Mouse (Mus musculus) cerebellum, adult 8-10 months (tissue): ENCODE measurements around the gene Cyp1a1.
"Not testable (repeated sequence)": the region's sequence is repeated elsewhere in the genome, so short reads cannot be mapped to it uniquely, and the experiment has no call there.

ENCODE experiments used
- DNase-seq: peaks from one replicate; pipeline ENCODE4 v3.0.0; 2022

Cyp1a1 gene

DNA sequence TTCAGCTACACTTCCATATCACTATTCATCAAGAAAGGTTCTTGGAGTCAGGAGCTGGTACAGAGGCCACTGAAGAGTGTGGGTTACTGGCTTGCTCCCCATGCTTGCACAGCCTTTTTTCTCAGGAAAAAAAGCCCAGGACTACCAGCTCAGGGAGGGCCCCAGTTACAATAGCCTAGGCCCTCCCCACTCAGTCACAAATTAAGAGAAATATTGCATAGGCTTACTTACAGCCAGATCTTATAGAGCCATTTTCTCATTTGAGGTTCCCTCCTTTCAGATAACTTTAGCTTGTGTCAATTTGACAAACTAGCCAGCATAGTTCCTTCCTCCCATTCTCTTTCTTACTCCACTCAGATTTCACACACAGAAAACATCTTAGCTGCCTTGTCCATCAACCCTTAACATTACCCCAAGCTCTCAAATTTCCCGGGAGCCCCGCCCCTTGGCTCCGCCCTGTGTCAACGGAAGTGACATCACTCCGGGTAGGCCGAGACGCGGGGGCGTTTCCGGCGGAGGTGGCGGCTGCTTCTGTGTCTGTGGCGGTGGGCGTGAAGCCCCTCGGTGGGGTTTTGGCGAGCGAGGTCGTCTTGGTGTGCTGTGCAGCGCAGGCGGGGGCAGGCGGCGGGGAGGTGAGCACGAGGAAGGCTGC is 20.5 kb downstream of the Cyp1a1 start, which contains the start of gene Edc3:
Gene Edc3, plus strand, starts transcription at position 473 of the 652 bp plus-strand sequence.
- peak; percentile 79 for DNase-seq

DNA sequence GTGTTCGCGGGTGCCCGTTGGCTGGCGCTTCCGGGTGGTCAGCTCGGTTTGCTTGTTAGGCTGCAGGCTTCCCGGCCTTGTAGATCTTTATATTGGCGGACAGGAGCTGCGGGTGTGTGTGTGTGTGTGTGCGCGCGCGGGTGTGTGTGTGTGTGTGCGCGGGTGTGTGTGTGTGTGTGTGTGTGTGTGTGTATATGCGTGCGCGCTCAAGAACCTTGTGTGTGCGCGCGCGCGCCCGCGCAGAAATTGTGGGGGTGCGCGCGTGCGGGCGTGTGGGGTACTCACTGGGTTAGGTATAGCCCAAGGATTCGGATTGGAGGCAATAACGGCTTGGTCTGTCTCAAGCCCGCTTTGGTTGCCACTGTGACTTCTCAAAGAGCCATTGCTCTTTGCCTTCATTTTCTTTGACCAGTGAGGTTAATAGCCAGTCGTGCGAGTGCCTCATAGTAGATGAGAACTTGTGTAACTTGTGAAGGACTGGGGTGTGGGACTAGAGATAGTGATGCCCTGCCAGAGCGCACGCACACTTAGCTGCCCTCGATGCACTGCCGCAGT is 21.1 kb downstream of the Cyp1a1 start:
- peak; percentile 57 for DNase-seq

DNA sequence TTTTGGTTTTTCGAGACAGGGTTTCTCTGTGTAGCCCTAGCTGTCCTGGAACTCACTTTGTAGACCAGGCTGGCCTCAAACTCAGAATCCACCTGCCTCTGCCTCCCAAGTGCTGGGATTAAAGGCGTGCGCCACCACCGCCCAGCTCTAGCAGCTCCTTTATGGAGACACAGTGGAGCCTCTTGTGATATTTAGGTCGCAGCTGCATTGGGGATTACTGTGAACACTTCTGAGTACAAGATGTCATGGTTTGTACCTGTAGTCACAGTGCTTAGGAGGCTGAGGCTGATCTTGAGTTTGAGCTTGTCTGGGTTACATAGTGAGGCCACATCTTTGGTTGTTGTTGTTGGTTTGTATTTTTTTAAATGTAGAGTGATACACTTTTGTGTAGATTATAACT is 22.5 kb downstream of the Cyp1a1 start:
- not testable (repeated sequence) for DNase-seq

- no peak for DNase-seq
These were observed 24.5 kb downstream of the Cyp1a1 start for GRCm38 (mm10) chr9:57712194-57712593.

DNA sequence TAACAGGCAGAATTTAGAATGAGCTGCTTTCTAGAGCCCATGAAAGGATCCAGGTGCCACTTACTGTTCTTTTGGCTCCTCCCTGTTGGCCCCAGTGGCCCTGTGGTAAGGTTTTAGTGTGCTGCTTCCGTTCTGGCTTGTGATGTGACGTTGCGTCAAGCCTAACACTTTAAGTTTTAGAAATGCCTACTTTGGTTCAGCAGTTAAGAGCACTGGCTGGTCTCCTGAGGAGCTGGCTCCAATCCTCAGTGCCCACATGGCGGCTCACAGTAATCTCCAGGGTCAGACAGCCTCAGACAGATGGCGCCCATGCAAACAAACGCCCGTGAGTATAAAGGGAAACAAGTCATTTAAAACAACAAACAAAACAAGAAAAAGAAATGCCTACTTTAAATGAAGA is 30.7 kb downstream of the Cyp1a1 start:
- peak; percentile 50 for DNase-seq

- DNase-seq, result no peak
These were observed 33.0 kb downstream of the Cyp1a1 start for GRCm38 (mm10) chr9:57720736-57721135.

DNA sequence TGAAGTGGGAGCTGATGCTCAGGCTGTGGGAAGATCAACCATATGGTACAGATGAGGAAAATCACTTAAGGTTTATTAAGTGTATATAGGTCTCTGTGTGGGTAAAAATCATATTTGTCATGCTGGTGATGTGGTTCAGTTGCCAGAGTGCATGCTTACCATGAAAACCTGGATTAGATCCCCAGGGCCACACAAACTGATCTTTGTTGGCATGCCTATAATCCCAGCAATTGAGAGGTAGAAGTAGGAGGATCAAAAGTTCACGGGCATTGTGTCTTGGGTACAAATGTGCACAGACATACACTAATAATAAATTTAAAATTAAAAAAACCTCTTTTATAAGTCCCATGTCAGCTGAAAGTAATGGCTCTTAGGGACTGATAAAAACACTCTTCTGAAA is 34.6 kb downstream of the Cyp1a1 start:
- DNase-seq, result no peak

- peak; percentile 48 for DNase-seq
These were observed 35.6 kb downstream of the Cyp1a1 start for GRCm38 (mm10) chr9:57723315-57723715.

DNA sequence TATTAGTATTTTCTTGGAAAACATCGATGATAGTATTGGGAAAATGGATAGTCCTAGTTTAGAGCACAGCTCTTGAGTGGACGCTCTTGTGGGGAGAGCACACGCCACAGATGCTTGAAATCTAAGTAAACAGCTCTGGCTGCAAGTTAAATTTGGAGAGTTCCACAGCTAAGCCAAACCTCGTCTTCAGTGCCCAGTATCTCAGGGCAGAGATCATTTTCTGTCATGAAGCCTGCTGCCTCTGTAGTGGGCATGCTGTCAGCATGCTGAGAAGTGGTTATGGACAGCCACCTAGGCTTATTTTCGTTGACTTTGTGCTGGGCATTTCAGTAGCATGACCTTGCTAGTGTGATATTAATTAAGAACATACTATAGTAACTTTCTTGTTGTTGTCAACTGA is 36.1 kb downstream of the Cyp1a1 start:
- DNase-seq, result no peak

- DNase-seq, result no peak
These were observed 37.0 kb downstream of the Cyp1a1 start for GRCm38 (mm10) chr9:57724701-57725100.

- peak; percentile 37 for DNase-seq
These were observed 40.6 kb downstream of the Cyp1a1 start for GRCm38 (mm10) chr9:57728312-57728711.

- DNase-seq, result no peak
These were observed 45.9 kb downstream of the Cyp1a1 start for GRCm38 (mm10) chr9:57733606-57734005.

DNA sequence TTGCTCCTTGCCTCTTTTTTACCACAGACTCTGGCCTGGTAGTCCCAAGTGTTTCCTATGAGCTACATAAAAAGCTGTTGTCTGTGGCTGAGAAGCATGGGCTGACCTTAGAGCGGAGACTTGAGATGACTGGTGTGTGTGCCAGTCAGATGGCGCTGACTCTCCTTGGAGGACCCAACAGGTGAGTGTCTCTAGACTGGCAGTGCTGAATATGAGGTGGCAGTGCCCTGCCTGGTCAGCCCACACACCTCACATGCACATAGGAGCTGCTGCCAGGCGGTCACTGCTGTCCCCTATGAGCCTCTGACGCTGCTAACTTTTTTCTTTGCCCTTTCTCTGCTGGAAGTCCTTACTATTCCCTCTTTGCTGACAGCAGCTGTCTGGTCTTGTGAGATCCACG is 52.1 kb downstream of the Cyp1a1 start:
- DNase-seq, result no peak

DNA sequence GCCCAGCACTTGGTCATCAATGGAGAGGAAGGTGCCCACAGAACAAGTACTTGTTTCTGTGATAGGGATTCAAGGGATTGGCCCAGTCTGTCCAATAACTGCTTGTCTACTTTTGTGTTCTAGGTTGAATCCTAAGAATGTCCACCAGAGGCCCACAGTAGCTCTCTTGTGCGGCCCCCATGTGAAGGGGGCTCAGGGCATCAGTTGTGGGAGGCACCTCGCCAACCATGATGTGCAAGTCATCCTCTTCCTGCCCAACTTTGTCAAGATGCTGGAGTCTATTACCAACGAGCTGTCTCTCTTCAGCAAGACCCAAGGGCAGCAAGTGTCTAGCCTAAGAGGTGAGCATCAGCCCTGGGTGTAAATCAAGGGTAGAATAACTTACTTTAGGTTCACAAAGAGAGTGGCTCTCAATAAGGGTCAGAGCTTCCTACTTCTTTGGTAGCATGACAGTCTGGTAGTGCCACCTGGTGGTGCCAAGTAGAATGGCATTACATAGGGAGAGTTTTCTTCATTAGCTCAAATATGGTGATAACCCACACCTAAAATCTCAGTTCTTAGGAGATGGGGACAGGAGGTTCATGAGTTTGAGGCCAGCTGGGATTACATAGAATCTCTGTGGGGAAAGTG is 56.8 kb downstream of the Cyp1a1 start:
- peak; percentile 48 for DNase-seq

DNA sequence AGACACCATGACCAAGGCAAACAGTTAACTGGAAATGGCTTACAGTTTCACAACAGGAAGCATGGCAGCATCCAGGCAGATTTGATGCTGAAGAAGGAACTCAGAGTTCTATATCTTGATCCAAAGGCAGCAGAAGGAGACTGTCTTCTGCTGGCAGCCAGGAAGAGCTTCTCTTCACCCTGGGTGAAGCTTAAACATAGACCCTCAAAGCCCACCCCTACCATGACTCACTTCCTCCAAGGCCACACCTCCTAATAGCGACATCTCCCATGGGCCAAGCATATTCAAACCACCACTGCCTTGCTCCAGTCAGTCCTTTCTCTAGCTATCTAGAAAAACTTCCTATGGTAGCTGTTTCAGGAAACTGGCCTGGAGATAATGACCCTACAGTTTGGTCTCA is 59.3 kb downstream of the Cyp1a1 start:
- DNase-seq, result no peak

DNA sequence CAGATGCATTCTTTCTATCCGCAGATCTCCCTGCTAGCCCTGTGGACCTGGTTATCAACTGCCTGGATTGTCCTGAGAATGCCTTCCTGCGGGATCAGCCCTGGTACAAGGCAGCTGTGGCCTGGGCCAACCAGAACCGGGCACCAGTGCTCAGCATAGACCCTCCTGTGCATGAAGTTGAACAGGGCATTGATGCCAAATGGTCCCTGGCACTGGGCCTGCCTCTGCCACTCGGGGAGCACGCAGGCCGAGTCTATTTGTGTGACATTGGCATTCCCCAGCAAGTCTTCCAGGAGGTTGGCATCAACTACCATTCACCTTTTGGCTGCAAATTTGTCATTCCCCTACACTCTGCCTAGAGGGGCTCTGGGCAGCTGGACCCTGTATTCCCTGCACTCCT is 60.4 kb downstream of the Cyp1a1 start:
- DNase-seq, result peak; percentile 64

GRCm38 (mm10) chr9:57748831-57749230 is 61.1 kb downstream of the Cyp1a1 start:
- no peak for DNase-seq

- DNase-seq, result no peak
These were observed 63.2 kb downstream of the Cyp1a1 start for GRCm38 (mm10) chr9:57750901-57751300.
